Mouse (Mus musculus): Measurements from ENCODE around the gene Tecpr1.

The Tecpr1 gene

DNA sequence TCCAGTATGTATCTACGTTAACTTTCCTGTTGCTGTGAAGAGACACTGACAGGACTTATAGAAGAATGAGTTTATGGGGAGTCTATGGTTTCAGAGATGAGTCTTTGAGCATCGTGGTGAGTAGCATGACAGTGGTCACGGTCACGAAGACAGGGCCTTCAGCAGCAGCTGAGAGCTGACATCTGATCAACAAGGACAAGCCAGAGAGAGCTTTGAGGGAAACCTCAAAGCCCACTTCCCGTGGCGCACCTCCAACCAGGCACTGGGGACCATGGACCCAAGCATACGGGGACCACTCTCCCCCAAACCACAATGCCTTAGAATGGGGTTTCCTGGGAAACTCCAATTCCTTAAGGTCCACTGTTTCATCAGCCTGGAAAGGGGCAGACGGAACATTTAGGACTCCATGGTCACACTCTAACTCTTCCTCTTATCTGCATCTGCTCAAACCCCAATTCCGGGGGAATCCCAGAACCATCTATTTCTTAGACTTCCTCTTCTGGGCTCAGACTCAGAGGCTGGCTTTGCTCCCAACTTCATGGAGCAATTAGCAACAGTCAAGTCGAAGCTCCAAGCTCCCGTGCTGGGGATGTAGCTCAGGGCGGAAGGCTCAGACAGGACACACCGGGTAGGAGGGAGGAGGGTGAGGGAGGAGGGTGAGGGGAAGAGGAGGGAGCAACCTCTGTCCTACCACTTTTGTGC, 28.6 kb upstream of the Tecpr1 start:
- DNase-seq (ENCODE audit: low spot score in 2 of 2): no peak

DNA sequence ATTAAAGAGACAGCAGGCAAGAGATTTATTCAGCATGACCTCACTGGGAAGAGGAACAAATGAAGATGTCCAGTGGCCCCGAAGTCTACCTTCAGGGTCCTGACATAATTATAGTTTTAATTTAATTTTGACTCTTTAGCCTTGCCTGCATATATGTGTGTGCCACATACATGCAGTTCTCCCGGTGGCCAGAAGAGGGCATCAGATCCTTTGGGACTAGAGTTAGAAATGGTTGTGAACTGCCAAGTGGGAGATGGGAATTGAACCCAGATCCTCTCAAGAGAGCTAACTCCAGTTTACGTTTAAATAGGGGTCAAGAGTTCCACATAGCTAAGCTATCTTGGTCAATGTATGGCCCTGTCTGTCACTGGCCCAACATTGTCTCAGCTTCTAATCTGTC, 26.5 kb upstream of the Tecpr1 start:
- no peak for DNase-seq (ENCODE audit: low spot score in 2 of 2)

DNA sequence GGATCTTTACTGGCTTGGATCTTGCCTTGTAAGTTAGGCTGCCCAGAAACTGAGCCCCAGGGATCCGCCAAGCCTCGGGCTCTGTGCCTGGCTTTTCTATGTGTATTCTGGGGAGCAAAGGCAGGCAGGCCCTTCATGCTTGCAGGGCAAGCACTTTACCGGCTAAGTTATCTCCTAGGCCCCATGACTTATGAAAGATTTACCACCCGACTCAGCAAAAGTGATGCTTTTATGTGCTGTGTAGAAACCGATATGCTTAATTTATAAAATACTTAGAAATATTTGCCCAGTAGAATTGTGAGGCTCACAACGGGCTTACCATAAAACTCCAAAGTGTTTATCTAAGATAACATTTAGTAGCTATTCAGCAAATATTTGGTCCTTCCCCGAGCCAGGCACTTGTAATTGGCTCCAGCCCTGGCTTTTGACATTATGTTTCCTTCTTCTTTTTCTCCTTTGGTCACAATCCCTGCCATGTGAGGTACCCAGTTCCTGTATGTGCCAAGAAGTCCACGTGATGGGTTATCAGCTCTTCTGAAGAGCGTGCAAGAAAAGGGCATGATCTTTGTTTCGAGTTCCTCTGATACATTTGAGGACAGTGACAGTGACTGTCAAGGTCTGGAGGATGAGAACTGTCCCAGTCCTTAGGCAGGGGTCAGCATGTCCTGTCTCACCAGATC, 24.6 kb upstream of the Tecpr1 start:
- no peak for DNase-seq (ENCODE audit: low spot score in 2 of 2)

DNA sequence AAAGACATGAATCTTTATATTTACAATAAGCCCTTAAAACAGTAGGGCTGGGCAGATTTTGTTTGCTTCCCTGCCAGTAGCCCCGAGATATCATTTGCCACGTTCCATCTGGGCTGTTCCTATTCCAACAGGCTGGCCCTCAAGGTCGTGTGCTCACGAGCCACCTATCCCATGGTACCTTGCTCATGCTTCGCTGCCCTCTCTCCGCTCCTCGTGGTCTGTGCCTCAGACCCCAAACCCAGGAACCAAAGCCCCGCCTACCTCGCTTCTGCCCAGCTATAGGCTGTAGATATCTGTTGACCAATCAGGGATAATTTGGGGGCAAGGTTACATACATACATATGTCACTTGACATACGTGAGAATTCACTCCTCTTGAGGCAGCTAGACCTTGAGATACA, 23.9 kb upstream of the Tecpr1 start:
- DNase-seq (ENCODE audit: low spot score in 2 of 2): no peak

DNA sequence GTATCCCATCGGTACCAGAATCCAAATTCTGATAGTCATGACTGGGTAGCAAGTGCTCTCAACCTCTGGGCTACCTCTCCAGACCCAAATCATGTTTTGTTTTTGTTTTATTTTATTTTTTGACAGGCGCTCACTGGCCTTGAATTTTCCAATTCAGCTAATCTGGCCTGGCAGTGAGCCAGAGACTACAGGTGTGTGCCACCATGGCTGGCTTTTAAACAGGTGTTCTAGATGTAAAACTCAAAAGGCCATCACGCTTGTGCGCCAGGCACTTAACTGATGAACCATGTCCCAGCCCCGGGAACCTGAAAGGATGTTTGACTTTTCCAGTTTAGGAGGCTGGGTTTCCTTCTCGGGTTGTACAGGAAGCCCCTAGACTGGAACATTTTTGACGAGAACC, 23.3 kb upstream of the Tecpr1 start:
- no peak for DNase-seq (ENCODE audit: low spot score in 2 of 2)

DNA sequence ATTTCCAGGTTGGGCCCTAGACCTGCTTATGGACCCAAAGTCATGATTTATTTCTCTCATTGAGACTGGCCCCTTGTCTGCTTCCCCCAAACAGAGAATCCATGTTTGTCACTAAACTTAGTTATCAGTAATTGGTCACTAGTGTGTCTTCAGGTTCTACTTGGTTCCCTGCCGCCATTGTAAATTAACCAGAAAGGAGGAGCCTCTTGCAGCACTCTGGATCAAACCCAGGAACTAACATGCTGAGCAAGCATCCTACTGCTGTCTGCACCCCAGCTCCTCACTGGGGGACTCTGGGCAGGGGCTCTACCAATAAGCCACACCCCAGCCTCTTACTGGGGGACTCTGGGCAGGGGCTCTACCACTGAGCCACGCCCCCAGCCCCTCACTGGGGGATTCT, 22.2 kb upstream of the Tecpr1 start:
- DNase-seq (ENCODE audit: low spot score in 2 of 2): no peak

DNA sequence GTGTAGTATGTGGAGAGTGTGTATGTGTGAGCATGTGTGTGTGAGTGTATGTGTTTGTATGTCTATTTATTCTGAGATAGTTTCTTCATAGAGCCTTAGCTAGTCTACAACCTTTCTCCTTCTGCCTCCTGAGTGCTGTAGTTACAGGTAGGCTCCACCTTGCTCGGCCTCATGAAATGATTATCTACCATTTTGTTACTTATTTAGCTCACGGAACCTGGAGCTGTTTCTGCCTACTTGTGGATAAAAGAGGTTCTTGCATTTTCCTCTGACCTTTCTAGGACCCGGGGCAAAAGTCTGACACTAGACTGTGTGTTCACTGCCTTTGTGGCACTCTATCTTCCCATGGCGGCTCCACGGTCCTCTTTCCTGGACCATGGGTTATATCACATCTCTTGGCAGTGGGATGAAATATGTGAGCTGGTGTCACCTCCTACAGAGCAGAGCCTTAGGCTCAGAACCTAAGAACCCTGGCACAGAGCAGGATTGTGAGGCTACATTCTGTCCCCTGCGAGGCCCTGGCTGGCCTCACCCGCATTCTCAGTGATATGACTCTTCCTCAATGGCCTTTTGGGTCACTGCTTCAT, 20.6 kb upstream of the Tecpr1 start, which contains the start of gene Bri3:
Gene Bri3, plus strand, starts transcription at position 537 of the 587 bp plus-strand sequence.
- no peak for DNase-seq (ENCODE audit: low spot score in 2 of 2)

DNA sequence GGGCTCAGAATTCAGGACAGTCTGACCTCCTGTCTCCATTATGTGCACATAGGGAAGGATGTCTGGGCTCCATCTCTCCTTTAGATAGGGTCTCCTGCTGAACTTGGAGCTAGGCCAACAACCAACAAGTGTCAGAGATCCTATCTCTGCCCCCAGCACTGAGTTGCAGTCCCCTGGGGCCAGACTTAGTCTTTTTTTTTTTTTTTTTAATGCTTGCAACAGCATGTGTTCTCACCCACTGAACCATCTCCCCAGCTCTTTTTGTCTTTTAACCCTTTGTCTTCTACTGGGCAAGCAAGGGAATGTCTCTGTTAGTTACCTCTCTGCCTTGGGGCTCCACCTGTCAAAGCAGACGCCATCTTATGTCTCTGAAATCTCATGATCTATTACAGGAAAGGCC, 15.6 kb upstream of the Tecpr1 start:
- DNase-seq (ENCODE audit: low spot score in 2 of 2): no peak

DNA sequence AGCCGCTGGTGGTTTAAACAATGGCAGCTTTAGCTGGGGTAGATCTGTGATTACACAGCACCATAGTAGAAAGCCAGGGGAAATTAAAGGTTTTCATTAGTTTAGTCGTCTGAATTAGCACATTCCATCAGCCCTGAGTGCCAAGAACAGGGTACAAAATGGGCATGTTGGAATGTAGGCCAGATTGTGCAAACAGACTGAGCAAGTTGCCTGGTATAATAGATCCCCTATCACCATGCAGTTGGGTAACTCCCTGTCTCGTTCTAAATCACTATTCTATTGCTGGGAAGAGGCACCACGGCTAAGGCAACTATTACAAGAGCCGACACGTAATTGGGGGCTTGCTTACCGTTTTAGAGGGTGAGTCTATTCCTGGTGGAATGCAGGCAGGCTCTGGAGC, 11.3 kb upstream of the Tecpr1 start:
- DNase-seq (ENCODE audit: low spot score in 2 of 2): no peak

DNA sequence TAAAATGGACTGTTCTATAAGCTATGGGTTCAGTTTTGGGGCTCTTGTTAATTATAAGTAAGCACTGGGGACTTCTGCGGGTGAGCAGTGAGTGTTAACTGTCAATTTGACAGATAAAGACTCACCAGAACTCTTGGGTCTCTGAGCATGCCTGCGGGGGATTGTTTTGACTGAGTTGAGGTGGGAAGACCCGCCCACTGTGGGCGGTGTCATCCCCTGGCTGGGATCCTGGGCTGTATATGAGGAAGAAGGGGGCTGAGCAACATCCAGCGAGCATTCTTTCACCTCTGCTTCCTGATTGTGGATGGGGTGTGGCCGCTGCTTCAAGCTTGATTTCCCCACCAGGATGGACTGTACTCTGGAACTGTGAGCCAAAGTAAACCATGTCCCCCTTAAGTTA, 10.8 kb upstream of the Tecpr1 start:
- DNase-seq (ENCODE audit: low spot score in 2 of 2): no peak

DNA sequence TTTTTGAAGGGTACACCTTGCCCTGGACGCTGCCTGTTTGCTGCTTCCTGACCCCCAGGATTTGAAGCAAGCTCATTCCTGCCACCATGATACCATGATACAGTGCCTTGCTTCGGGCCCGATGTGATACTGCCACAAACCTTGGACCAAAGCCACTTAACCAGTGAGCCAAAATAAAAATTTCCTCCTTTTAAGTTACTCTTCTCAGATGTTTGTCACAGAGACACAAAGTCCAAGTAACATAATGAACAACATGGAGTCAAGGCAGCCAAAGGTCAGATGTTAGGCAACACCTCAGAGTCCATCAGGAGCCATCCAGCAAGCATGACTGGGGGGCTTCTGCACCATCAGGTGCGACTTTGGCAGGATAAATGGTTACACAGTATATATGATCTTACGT, 9.1 kb upstream of the Tecpr1 start:
- DNase-seq (ENCODE audit: low spot score in 2 of 2): no peak

DNA sequence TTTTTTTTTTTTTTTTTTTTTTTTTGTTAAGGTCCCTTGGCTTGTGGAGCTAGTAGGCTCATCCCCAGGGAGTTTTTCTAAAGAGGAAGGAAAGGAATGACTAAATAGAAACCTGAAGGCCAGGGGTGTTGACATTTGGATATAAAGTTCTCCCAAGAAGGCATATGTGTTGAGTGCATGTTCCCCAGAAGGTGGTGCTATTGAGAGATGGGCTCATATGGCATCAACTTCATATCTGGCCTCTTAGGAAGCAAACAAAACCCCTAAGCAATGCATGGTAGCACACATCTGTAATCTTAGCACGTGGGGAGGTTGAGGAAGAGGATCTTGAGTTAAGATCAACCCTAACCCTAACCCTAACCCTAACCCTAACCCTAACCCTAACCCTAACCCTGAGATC, 8.0 kb upstream of the Tecpr1 start:
- no peak for DNase-seq (ENCODE audit: low spot score in 2 of 2)

DNA sequence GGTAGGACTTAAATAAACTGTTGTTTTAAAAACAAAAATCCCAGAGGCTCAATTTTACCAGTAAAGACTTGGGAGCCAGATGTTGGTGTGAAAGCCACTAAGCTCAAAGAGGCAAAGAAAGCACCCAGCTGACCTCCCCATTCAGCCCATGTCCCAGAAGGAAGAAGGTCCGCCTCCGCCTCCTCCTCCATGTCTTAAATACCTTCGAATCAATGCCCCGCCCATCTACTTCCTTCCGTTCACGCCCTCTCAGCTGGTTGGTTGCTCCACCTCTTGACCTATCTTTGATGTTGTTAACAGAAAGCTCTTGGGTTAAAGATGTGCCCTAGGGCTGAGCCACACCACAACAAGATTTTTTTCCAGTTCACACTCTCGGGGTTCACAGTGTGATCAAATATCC, 6.8 kb upstream of the Tecpr1 start:
- DNase-seq (ENCODE audit: low spot score in 2 of 2): no peak

DNA sequence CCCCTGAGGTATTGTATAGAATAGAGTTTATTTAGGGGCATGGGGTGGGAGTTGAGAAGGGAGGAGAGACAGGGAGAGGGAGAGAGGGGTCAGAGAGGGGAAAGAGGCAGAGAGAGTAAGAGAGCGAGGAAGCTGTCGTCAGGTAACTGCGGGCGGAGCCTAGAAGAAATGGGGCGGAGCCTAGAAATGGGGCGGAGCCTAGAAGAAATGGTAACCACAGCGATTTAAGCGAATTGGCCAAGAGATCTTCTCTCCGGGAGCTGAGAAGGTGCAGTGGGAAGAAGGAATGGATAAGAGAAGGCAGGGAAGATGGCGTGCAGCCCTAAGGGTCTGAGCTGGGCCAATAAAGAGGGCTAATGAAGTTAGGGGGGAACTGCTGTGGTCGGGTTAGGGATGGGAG, 2.8 kb upstream of the Tecpr1 start:
- DNase-seq (ENCODE audit: low spot score in 2 of 2): no peak

DNA sequence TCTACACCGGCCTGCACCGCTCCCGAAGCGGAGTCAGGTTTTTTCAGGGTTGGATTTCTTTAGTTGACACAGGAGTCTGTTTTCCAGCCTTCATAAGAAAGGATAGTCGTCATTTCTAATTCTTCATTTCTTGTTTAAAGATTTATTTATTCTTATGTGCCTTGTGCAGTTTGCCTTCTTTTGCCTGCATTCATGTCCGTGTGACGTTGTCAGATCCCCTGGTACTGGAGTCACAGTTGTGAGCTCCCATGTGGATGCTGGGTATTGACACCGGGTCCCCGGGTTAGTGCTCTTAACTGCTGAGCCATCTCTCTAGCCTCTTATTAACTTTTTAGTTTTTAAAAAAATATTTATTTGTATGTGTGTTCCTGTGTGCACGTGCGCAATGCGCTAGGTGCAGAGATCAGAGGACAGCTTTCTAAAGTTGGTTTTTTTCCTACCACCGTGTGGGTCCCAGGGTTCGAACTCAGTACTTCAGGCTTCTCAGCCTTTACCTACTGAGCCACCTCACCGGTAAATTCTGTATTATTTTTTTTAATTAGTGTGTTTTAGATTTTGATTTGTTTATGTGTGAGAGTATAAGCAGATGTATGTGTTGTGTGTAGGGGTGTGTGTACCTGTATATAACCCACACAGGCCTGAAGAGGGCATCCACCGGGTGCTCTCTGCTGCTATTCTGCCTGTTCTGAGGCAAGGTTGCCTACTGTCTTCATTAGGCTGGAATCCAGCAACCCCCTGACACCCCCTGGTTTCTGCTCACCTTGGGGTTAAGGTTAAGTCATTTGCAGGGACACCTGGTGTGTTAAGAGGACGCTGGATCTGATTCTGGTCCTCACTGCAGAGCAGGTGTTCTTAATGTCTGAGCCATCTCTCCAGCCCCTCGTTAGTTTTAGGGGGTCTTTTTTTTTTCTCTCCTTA, 743 bp upstream of the Tecpr1 start:
- no peak for DNase-seq (ENCODE audit: low spot score in 2 of 2)

DNA sequence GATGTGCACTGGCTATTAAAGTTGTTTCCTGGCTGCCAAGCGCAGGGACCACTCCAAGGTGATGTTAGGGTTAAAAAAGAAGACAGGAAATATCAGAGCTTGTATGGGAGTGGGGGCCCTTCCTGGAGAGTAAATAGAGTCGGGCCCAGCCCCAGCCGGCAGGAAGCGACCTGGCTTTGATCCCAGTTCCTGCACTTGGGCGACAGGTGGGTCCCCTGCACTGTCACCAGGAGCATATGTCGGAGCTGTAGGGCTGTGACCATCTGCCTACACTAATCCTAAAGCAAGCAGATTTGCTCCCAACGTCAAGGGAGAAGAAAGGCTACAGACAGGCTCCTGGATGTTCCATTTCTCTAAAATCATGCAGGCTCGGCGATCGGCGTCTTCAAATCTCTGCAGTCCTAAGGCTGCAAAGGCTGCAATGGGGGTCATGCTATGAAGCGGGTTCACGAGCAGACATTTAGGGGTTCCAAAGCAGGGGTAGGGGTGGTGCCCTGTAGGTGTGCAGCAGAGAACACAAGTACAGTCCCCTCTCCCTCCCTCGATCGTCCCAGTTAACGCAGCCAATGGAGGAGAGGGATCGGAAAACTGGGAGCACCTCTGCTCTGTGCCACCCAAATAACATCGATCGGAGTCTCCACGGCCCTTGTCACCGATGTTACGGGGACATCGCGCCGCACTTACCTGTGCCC, 458 bp downstream of the Tecpr1 start:
- peak in 1 of 2 experiments; percentile 27 for DNase-seq (ENCODE audit: low spot score in 2 of 2)

DNA sequence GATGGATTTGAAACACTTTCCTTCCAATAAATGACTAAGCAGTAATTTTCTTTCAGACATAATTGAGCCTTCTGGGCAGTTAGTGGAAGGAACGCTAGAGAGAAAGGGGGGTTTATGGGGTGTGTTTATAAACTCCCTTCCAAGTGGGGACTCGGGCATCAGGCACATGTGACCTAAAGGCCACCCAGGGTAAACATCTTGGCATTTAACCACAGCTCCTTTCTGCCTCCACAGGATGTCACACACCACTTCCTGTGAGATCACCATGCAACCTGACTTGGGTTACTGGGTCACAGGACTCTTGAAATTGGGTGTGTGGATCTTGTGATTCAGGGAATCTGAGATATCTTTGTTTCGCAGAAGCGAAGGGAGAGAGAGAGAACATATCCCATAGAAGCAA, 2.1 kb downstream of the Tecpr1 start:
- no peak for DNase-seq (ENCODE audit: low spot score in 2 of 2)

DNA sequence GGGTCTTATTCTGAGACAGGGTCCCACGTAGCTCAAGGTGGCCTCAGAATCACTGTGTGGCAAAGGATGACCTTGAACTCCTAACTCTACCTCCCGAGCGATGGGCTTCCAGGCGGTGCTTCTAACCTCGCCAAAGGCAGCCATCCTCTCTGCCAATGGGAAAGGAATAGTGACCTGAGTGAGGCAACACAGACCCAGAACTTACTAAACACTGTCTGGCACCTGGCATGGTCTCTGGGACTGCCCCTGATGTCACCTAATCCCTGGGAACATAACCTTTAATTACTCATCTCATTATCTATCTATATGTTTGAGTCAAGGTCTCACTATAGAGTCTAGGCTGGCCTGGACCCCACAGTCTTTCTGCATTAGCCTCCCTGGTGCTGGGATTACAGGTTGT, 3.5 kb downstream of the Tecpr1 start:
- no peak for DNase-seq (ENCODE audit: low spot score in 2 of 2)

DNA sequence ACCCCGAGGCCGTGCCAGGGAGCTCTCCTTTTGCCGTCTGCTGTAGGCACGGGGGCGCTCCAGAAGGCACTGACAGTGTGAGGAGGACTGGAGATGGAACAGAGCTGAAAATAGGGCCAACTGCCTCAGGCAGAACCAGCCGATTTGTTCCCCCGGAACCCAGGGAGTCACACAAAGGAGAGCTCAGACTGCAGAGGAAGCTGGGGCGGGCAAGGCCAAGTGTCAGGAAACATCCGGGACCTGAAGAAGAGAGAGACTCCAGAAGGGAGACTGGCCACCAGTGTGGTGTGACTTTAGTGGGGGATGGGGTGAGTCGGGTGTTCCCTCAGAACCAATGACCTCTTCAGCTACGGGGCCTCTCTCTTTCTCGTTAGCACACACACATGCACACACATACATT, 4.1 kb downstream of the Tecpr1 start:
- DNase-seq (ENCODE audit: low spot score in 2 of 2): no peak

DNA sequence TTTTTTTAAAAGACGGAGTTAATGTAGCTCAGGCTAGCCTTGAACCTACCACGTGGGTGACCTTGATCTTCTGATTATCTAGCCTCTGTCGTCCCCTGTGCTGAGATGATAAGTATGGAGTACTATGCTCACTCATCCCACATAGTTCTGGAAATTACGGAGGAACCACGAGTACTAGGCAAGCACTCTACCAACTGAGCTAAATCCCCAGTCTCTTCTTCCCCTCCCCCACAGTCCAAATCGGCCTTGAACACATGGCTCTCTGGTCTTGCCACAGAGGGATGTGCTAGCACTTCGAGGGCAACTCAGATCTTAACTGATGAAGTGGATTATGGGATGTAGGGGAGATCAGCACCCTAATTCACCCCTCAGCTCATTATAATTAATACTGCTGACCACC, 5.4 kb downstream of the Tecpr1 start:
- DNase-seq (ENCODE audit: low spot score in 2 of 2): no peak

DNA sequence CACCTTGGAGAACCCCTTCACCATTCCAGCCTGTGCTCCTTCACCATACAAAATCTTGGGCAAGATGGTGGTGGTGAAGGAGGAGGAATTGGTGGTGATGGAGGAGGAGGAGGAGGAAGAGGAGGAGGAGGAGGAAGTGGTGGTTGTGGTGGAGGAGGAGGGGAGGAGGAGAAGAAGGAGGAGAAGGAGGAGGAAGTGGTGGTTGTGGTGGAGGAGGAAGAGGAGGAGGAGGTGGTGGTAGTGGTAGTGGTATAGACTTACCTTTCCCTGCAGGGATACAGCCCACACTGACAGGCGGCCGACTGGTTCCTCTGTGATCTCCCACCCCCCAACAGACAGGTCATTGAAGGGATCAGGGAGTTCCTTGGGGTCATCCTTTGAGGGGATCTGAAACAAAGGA, 7.4 kb downstream of the Tecpr1 start:
- DNase-seq (ENCODE audit: low spot score in 2 of 2): no peak

DNA sequence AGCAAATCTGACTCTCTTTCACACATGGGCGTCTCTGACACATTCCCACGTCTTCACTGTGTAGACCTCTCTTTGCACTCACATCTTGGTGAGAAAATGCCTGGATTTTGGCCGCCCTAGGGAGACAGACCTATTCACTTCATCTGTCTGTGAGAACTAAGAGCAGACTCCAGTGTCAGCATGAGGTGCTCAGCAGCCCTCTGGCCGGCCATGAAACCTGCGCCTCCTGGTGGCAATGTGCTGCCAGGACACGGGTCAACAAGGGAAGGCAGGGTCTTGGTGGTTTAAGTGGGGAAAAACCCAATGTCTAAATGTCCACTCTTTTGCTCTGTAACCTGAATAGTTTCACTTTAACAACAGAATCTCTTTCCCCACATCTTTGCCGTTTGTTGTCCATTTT, 9.0 kb downstream of the Tecpr1 start:
- peak in 1 of 2 experiments; percentile 47 for DNase-seq (ENCODE audit: low spot score in 2 of 2)
